Mouse (Mus musculus) MEL (cell line): ENCODE measurements around the gene Crhbp.

Experiments used
- CHD1 ChIP-seq: IDR thresholded peaks from 2 replicates; pipeline ENCODE4 v1.6.1; 2012; ENCODE audit warnings: low read depth, mild to moderate bottlenecking, inconsistent platforms, low read length, improper control_type of control experiment
- CTCF ChIP-seq, 3 experiments: IDR thresholded peaks in 2 of 3; conservative IDR thresholded peaks in 1 of 3; 2 replicates each; pipeline ENCODE4 v1.5.1; 2011 to 2012; ENCODE audit warnings: low read length in 3 of 3, low read depth in 2 of 3, mild to moderate bottlenecking in 2 of 3, improper control_type of control experiment in 1 of 3, inconsistent platforms in 1 of 3, mixed read lengths in 1 of 3, moderate library complexity in 1 of 3; ENCODE audit not compliant: control insufficient read depth in 1 of 3, insufficient read depth in 1 of 3, poor library complexity in 1 of 3, severe bottlenecking in 1 of 3
- MAFK ChIP-seq: IDR thresholded peaks from 2 replicates; pipeline ENCODE4 v1.6.1; 2011; ENCODE audit warnings: low read depth, mild to moderate bottlenecking, low read length, improper control_type of control experiment, borderline replicate concordance
- POLR2A ChIP-seq, 2 experiments: IDR thresholded peaks; 2 replicates each; pipeline ENCODE4 v1.6.1; 2011 to 2012; ENCODE audit warnings: low read length in 2 of 2, mild to moderate bottlenecking in 2 of 2, control low read depth in 1 of 2, improper control_type of control experiment in 1 of 2, low read depth in 1 of 2, moderate library complexity in 1 of 2; ENCODE audit not compliant: control insufficient read depth in 1 of 2, insufficient read depth in 1 of 2, poor library complexity in 1 of 2
- SIN3A ChIP-seq: IDR thresholded peaks from 2 replicates; pipeline ENCODE4 v1.6.1; 2012; ENCODE audit warnings: low read length, improper control_type of control experiment, inconsistent platforms

DNA sequence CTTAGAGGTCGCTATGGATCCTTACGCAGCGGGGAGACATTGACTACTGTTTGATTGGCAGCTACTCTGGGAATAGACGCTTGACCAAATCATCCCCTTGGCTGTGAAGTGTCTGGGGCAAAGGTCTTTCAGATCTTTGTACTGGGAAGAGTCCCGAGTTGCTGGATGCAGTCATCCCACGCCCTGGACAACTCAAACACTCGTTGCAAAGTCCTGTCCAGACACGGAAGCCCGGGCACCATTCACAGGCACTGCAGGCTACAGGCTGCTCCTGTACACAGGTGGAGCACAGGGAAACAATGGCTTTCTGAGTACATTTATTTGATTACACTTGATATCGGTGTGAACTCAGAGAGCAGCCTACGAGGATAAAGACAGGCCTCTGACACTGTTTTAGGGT lies 46.6 kb upstream of the Crhbp start:
- TF ChIP-seq CHD1, result no peak
- TF ChIP-seq SIN3A, result no peak
- TF ChIP-seq POLR2A (IDR thresholded peaks at IDR 0.05; ENCODE audit: control insufficient read depth in 1 of 2, insufficient read depth in 1 of 2, low read depth in 1 of 2, low read length in 2 of 2, poor library complexity in 1 of 2), result no peak
- TF ChIP-seq CTCF (IDR thresholded peaks at IDR 0.05 in 2 of 3, conservative IDR thresholded peaks at IDR 0.05 in 1 of 3; ENCODE audit: control insufficient read depth in 1 of 3, insufficient read depth in 1 of 3, low read depth in 2 of 3, low read length in 3 of 3, poor library complexity in 1 of 3, severe bottlenecking in 1 of 3), result no peak
- TF ChIP-seq MAFK, result no peak
